In genomic region chr2:102993841-102994607, GRCm38 (mm10) we compare ENCODE assay signal across 31 mouse cellular contexts.
DNase-seq lines count a peak whose midpoint lies in the region; ATAC-seq and TF ChIP-seq lines count a peak whose summit lies in the region.
"Had no signal": no experiment of that assay in that cellular context is flagged by ENCODE, and none has a peak within 500 bp of the region (broad histone marks: within the 10 kb centered on the region; RNA-seq: fewer than 3 reads in every experiment).

No protein-coding gene starts in this region.

- H3K9me3 ChIP-seq in liver, embryonic 11.5 days (ENCODE audit: control insufficient read depth, low read length) = no peaks in the 10 kb centered on the region
- H3K9me3 ChIP-seq in liver, postnatal 0 days (ENCODE audit: low read length) = no peaks in the 10 kb centered on the region
- H3K9me3 ChIP-seq in hindbrain, embryonic 12.5 days (replicated peaks) = no peaks in the 10 kb centered on the region
- H3K9me3 ChIP-seq: embryonic facial prominence, embryonic 10.5 days; embryonic facial prominence, embryonic 13.5 days; forebrain, embryonic 10.5 days; G1E had no signal

- no peaks in the 10 kb centered on the region for H3K36me3 ChIP-seq in liver, embryonic 11.5 days (ENCODE audit: control insufficient read depth, insufficient read depth, low read length)
- H3K36me3 ChIP-seq in liver, postnatal 0 days (replicated peaks; ENCODE audit: insufficient read depth, low read length) = no peaks in the 10 kb centered on the region
- no peaks in the 10 kb centered on the region for H3K36me3 ChIP-seq in hindbrain, embryonic 12.5 days
- H3K36me3 ChIP-seq: embryonic facial prominence, embryonic 10.5 days; embryonic facial prominence, embryonic 13.5 days; forebrain, embryonic 10.5 days; G1E had no signal

- H3K27ac ChIP-seq in liver, embryonic 11.5 days (ENCODE audit: low read depth, low read length) = no peak overlapping the region
- no peak overlapping the region for H3K27ac ChIP-seq in liver, postnatal 0 days (ENCODE audit: low read depth)
- no peak overlapping the region for H3K27ac ChIP-seq in hindbrain, embryonic 12.5 days
- H3K27ac ChIP-seq: embryonic facial prominence, embryonic 10.5 days; embryonic facial prominence, embryonic 13.5 days; forebrain, embryonic 10.5 days; gastrocnemius, adult 2 months; heart, adult 2 months; hindbrain, embryonic 14.5 days; hindbrain, postnatal 0 days had no signal

- no peak overlapping the region for H3K9ac ChIP-seq in liver, embryonic 11.5 days (ENCODE audit: low read depth, low read length)
- no peak overlapping the region for H3K9ac ChIP-seq in liver, postnatal 0 days (replicated peaks)
- H3K9ac ChIP-seq in hindbrain, embryonic 12.5 days = no peak overlapping the region
- H3K9ac ChIP-seq: embryonic facial prominence, embryonic 13.5 days; forebrain, postnatal 0 days; hindbrain, embryonic 14.5 days had no signal

- no peak for TF ChIP-seq EP300 in liver, postnatal 0 days (IDR thresholded peaks at IDR 0.05; ENCODE audit: low read depth)

- DNase-seq in liver, embryonic 11.5 days (ENCODE audit: low spot score) = no peak
- DNase-seq in liver, postnatal 0 days = no peak
- DNase-seq in MEL-GATA-1-ER (ENCODE audit: extremely low read depth, low read depth) = peak; percentile 32
- peak; percentile 62 for DNase-seq in gonadal fat pad, adult 2 months (ENCODE audit: low read depth)
- no peak for DNase-seq in MN1 (ENCODE audit: low spot score)
- DNase-seq: adrenal gland, postnatal 10 days; adrenal gland, postnatal 36 days; B cell, adult 2 months; cerebellum, adult 18-20 months; cerebellum, adult 9-10 months; cerebellum, postnatal 14 days; embryo, embryonic 11 days; forebrain, postnatal 0 days; gastrocnemius, adult 2 months; gastrocnemius, postnatal 14 days; heart, adult 2 months had no signal

- no peak for TF ChIP-seq CTCF in liver, postnatal 0 days (IDR thresholded peaks at IDR 0.05; ENCODE audit: low read depth)

- no peaks in the 10 kb centered on the region for H3K4me1 ChIP-seq in liver, embryonic 11.5 days (replicated peaks; ENCODE audit: control insufficient read depth, insufficient read depth, low read length)
- H3K4me1 ChIP-seq in liver, postnatal 0 days (ENCODE audit: insufficient read depth) = no peaks in the 10 kb centered on the region
- H3K4me1 ChIP-seq in hindbrain, embryonic 12.5 days = peaks cover 6% of the 10 kb centered on the region; the same call in 1 of the 2 replicates
- H3K4me1 ChIP-seq: embryonic facial prominence, embryonic 10.5 days had no signal

- WGBS in liver, embryonic 11.5 days = 90% methylated on average over 3 of the region's 3 CpGs
- WGBS in liver, postnatal 0 days (ENCODE audit: insufficient replicate concordance) = 77% methylated on average over 3 of the region's 3 CpGs
- 89% methylated on average over 3 of the region's 3 CpGs for WGBS in hindbrain, embryonic 12.5 days

- H3K4me3 ChIP-seq in liver, embryonic 11.5 days (ENCODE audit: low read depth, low read length) = no peak overlapping the region
- H3K4me3 ChIP-seq in liver, postnatal 0 days (ENCODE audit: low read depth, low read length) = no peak overlapping the region
- no peak overlapping the region for H3K4me3 ChIP-seq in hindbrain, embryonic 12.5 days
- H3K4me3 ChIP-seq: embryonic facial prominence, embryonic 10.5 days; embryonic facial prominence, embryonic 13.5 days; erythroblast, embryonic 14.5 days; forebrain, embryonic 10.5 days; gastrocnemius, adult 2 months; heart, adult 2 months had no signal

- H3K27me3 ChIP-seq in liver, embryonic 11.5 days (replicated peaks; ENCODE audit: control insufficient read depth, insufficient read depth, low read length) = no peaks in the 10 kb centered on the region
- no peaks in the 10 kb centered on the region for H3K27me3 ChIP-seq in liver, postnatal 0 days (ENCODE audit: insufficient read depth, low read length)
- H3K27me3 ChIP-seq in hindbrain, embryonic 12.5 days = no peaks in the 10 kb centered on the region
- H3K27me3 ChIP-seq: CH12.LX; embryonic facial prominence, embryonic 13.5 days; Patski had no signal

- H3K4me2 ChIP-seq in liver, embryonic 11.5 days = no peak overlapping the region
- H3K4me2 ChIP-seq in liver, postnatal 0 days (ENCODE audit: low read depth, low read length) = no peak overlapping the region
- H3K4me2 ChIP-seq in hindbrain, embryonic 12.5 days (replicated peaks) = no peak overlapping the region
- H3K4me2 ChIP-seq: embryonic facial prominence, embryonic 13.5 days; heart, embryonic 11.5 days; hindbrain, embryonic 14.5 days had no signal

- ATAC-seq in liver, embryonic 11.5 days (replicated peaks; ENCODE audit: low FRiP score) = peak; percentile 60; the same call in 1 of the 2 replicates
- no peak for ATAC-seq in liver, postnatal 0 days
- peak; percentile 90 for ATAC-seq in megakaryocyte-erythroid progenitor cell, adult 5-6 weeks (replicated peaks; ENCODE audit: low FRiP score, low TSS enrichment, poor library complexity, severe bottlenecking)
- no peak for ATAC-seq in hindbrain, embryonic 12.5 days (ENCODE audit: low FRiP score)
- ATAC-seq: forebrain, embryonic 14.5 days; forebrain, postnatal 0 days; hindbrain, postnatal 0 days; inflammation-experienced regulatory T-cells, adult 6 months; intestine, embryonic 16.5 days; Patski had no signal

Comparison
In these comparisons a context has a peak if more than half of its experiments do, and no peak if none do; other contexts are left out.
1. ATAC-seq: peak in liver, embryonic 11.5 days (single experiment) and megakaryocyte-erythroid progenitor cell, adult 5-6 weeks (single experiment); none in liver, postnatal 0 days (single experiment) and hindbrain, embryonic 12.5 days (single experiment).
2. DNase-seq: peak in MEL-GATA-1-ER (single experiment) and gonadal fat pad, adult 2 months (single experiment); none in liver, embryonic 11.5 days (single experiment), liver, postnatal 0 days (single experiment) and MN1 (single experiment).